Mouse (Mus musculus): ENCODE data around the gene Tent4b. TPM values are rescaled to one million over a fixed set of nuclear protein-coding genes. Genes with fewer than 3 reads are reported as not detected.
"Not testable (repeated sequence)": the region's sequence is repeated elsewhere in the genome, so short reads cannot be mapped to it uniquely, and the experiment has no call there.

The Tent4b gene
- polyA plus RNA-seq, 1 experiment from 2014 or later = 5.9 TPM

DNA sequence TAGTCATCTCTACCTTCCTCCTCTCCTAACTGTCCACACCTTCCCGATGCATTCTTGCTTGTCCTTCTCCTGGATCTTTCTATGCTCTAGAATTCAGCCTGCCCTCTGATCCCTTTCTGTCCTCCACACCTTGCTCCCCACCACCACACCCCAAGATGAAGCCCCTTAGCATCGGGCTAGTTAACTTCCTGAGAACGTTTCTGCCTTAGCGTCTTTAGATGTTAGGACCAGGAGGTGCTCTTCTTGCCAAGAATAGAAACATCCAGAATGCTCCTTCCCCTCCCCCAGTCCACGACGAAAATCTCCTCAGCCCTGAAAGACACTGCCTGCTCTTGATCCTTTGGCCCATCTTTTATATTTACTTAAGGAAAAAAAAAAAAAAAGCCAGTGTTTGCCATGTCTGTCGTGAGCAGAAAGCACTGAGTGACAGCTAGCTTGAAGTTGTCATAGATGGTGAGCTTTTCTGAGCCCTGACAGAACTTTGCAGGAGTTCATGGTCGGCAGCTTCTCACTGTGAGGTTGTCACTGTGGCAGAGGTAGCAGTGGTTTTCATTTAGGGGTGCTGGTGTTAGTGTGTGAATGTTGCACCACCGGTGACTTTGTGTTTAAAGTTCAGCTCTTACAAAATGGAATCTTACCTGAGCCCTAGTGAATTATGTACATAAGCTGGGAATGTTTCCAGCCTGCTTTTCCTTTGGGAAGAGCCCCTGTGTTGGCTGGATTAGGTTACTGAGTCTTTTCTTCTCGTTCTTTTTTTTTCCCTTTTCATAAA lies 1.9 kb downstream of the Tent4b start:
- H3K36me3 ChIP-seq (ENCODE audit: control insufficient read depth, insufficient read depth) = 0 out of 2 replicates have a peak, but pooled peaks cover 5% of the 10 kb centered on the region
- peak overlapping the region; percentile 86 for H3K4me3 ChIP-seq (ENCODE audit: low read depth, low read length)
- H3K27me3 ChIP-seq (replicated peaks; ENCODE audit: control insufficient read depth, insufficient read depth, low read length) = no peaks in the 10 kb centered on the region
- H3K9me3 ChIP-seq (ENCODE audit: control insufficient read depth) = no peaks in the 10 kb centered on the region
- no peak for ATAC-seq
- H3K9ac ChIP-seq (ENCODE audit: low read depth, low read length) = peak overlapping the region; percentile 86; the same call in 1 of the 2 replicates
- no peak for TF ChIP-seq CTCF (IDR thresholded peaks at IDR 0.05; ENCODE audit: low read depth)
- 15% methylated on average over 10 of the region's 10 CpGs for WGBS
- 0 out of 2 replicates have a peak, but pooled peaks cover 8% of the 10 kb centered on the region for H3K4me1 ChIP-seq (replicated peaks; ENCODE audit: control insufficient read depth, insufficient read depth, low read length)
- peak overlapping the region; percentile 93 for H3K4me2 ChIP-seq (replicated peaks; ENCODE audit: low read depth)
- no peak overlapping the region for H3K27ac ChIP-seq (ENCODE audit: low read depth, low read length)

DNA sequence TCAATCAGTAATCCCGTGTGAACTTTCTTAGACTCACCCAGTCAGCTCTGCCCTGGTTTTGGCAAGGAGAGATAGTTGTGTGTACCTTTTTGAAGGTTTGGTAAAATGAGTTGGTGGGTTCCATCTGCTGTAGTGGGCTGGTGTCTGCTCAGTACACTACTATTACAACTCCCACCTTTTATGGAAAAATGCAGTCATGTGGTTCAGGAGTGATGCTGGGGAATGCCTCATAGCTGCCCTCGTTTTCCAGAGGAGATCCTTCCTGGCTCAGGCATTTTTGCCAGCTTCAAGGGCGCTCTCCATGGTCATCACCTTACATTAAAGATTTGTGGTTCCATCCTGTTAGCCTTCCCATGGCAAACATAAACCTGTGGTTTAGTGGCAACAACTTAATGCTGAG lies 2.6 kb downstream of the Tent4b start:
- Histone ChIP-seq H3K27me3 (replicated peaks; ENCODE audit: control insufficient read depth, insufficient read depth, low read length) (no peaks in the 10 kb centered on the region), H3K4me3 (ENCODE audit: low read depth, low read length) (no peak overlapping the region), H3K9me3 (ENCODE audit: control insufficient read depth) (no peaks in the 10 kb centered on the region), H3K4me2 (replicated peaks; ENCODE audit: low read depth) (peak overlapping the region; percentile 93; the same call in 1 of the 2 replicates), H3K4me1 (replicated peaks; ENCODE audit: control insufficient read depth, insufficient read depth, low read length) (0 out of 2 replicates have a peak, but pooled peaks cover 8% of the 10 kb centered on the region), H3K9ac (ENCODE audit: low read depth, low read length) (no peak overlapping the region), H3K27ac (ENCODE audit: low read depth, low read length) (no peak overlapping the region), H3K36me3 (ENCODE audit: control insufficient read depth, insufficient read depth) (0 out of 2 replicates have a peak, but pooled peaks cover 5% of the 10 kb centered on the region)
- no peak for ATAC-seq
- TF ChIP-seq CTCF (IDR thresholded peaks at IDR 0.05; ENCODE audit: low read depth) = no peak
- WGBS = 40% methylated on average over 3 of the region's 3 CpGs

DNA sequence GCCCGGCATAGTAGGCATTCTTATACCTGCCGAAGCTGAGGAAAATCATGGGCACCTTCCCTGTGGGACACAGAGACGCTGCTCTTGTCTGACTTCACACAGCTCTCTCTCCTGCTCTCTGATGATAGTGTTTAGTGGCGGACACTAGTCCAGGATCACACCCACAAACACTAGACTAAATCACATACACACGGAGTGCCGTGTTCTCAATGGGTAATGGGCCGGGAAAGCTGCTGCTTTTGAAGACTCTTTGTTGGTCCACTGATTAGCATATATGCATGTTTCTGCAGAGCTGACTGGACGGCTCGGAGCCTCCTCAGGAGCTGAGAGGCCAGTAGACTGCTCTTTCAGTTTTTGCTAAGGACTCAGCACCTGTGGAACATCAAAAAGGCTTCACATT lies 7.0 kb downstream of the Tent4b start:
- no peaks in the 10 kb centered on the region for H3K9me3 ChIP-seq (ENCODE audit: control insufficient read depth)
- ATAC-seq = no peak
- H3K27ac ChIP-seq (ENCODE audit: low read depth, low read length) = no peak overlapping the region
- 79% methylated on average over 9 of the region's 9 CpGs for WGBS
- H3K4me2 ChIP-seq (replicated peaks; ENCODE audit: low read depth) = no peak overlapping the region
- 0 out of 2 replicates have a peak, but pooled peaks cover 5% of the 10 kb centered on the region for H3K36me3 ChIP-seq (ENCODE audit: control insufficient read depth, insufficient read depth)
- no peak for TF ChIP-seq CTCF (IDR thresholded peaks at IDR 0.05; ENCODE audit: low read depth)
- no peaks in the 10 kb centered on the region for H3K27me3 ChIP-seq (replicated peaks; ENCODE audit: control insufficient read depth, insufficient read depth, low read length)
- no peak overlapping the region for H3K9ac ChIP-seq (ENCODE audit: low read depth, low read length)
- H3K4me1 ChIP-seq (replicated peaks; ENCODE audit: control insufficient read depth, insufficient read depth, low read length) = peaks cover 11% of the 10 kb centered on the region; the same call in 1 of the 2 replicates
- no peak overlapping the region for H3K4me3 ChIP-seq (ENCODE audit: low read depth, low read length)

DNA sequence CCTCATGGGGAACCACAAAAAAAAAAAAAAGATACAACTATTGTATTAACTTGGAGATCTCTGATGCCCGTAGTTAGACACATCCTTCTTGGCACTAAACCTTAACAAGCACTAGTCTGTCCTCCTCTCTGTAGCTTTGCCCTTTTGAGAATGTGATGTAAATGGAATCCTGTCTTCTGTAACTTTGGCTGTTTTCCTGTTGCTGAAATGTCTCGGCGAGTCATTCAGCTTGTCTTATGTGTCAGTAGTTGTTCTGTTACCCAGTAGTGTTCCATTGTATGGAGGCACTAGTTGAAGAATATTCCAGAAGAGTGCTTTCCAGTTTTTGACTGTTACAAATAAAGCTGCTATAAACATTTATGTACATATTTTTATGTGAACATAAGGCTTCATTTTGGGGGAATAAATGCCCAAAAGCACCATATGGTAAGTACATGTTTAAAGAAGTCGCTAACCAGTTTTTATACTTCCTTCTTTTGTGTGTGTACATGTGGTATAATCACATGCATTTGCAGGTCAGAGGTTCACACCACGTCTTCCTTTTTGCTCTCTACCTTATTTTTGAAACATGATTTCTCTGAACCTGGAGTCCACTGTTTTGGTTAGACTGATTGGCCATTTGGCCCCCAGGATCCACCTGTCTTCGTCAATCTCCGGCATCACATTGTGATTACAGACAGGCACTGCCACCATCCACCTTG lies 8.3 kb downstream of the Tent4b start:
- ATAC-seq = no peak
- Histone ChIP-seq H3K4me3 (ENCODE audit: low read depth, low read length) (no peak overlapping the region), H3K4me1 (replicated peaks; ENCODE audit: control insufficient read depth, insufficient read depth, low read length) (peaks cover 3% of the 10 kb centered on the region; the same call in 1 of the 2 replicates), H3K27me3 (replicated peaks; ENCODE audit: control insufficient read depth, insufficient read depth, low read length) (no peaks in the 10 kb centered on the region), H3K9me3 (ENCODE audit: control insufficient read depth) (no peaks in the 10 kb centered on the region), H3K4me2 (replicated peaks; ENCODE audit: low read depth) (no peak overlapping the region), H3K27ac (ENCODE audit: low read depth, low read length) (no peak overlapping the region), H3K36me3 (ENCODE audit: control insufficient read depth, insufficient read depth) (0 out of 2 replicates have a peak, but pooled peaks cover 5% of the 10 kb centered on the region), H3K9ac (ENCODE audit: low read depth, low read length) (no peak overlapping the region)
- no peak for TF ChIP-seq CTCF (IDR thresholded peaks at IDR 0.05; ENCODE audit: low read depth)
- WGBS = 78% methylated on average over 7 of the region's 7 CpGs

DNA sequence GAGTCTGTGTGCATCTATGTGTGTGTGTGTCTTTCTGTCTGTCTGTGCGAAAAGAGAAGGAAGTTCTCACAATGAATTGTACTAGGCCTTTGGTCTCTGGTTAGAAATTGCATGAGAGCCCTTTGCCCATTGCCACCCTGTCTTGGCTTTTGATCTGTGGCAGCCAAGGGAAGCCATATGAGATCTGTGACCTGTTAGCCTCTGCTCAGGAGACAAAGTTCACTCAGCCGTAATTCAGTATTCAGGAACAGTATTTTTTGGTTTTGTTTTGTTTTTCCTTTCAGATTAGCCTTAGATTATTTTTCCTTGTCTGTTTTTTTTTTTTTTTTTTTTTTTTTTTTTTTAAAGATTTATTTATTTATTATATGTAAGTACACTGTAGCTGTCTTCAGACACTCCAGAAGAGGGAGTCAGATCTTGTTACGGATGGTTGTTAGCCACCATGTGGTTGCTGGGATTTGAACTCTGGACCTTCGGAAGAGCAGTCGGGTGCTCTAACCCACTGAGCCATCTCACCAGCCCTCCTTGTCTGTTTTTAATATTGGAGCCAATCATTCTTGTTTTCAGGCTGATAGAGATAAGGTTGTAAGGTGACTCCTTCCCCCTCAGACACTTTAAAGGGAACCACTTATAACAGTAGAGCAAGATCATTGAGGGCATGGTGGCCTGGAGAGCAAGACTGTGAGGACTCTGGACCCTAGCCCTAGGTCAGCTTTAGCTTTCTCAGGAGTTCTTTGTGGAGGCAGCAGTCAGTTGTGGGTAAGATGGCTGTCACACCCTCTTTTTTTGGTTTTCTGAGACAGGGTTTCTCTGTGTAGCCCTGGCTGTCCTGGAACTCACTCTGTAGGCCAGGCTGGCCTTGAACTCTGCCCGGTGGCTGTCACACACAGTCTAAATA lies 11.2 kb downstream of the Tent4b start:
- H3K27me3 ChIP-seq (replicated peaks; ENCODE audit: control insufficient read depth, insufficient read depth, low read length); H3K4me1 ChIP-seq (replicated peaks; ENCODE audit: control insufficient read depth, insufficient read depth, low read length); H3K9me3 ChIP-seq (ENCODE audit: control insufficient read depth); H3K36me3 ChIP-seq (ENCODE audit: control insufficient read depth, insufficient read depth); H3K4me3 ChIP-seq (ENCODE audit: low read depth, low read length); H3K9ac ChIP-seq (ENCODE audit: low read depth, low read length): not testable (repeated sequence)
- Histone ChIP-seq H3K4me2 (replicated peaks; ENCODE audit: low read depth) (0 out of 2 replicates have a peak overlapping the region, but pooled peaks have one; percentile 3), H3K27ac (ENCODE audit: low read depth, low read length) (peak overlapping the region; percentile 74)
- WGBS = 60% methylated on average over 5 of the region's 6 CpGs
- peak; percentile 80 for ATAC-seq
